Mouse (Mus musculus): ENCODE data around the gene Tut7. TPM values are rescaled to one million over a fixed set of nuclear protein-coding genes. Genes with fewer than 3 reads are reported as not detected.

Gene Tut7
- 52.4 and 52.9 TPM in 2 replicates for polyA plus RNA-seq (2015; fragmentation: Nextera tagmentation; extraction: Ambion mirVana)

DNA sequence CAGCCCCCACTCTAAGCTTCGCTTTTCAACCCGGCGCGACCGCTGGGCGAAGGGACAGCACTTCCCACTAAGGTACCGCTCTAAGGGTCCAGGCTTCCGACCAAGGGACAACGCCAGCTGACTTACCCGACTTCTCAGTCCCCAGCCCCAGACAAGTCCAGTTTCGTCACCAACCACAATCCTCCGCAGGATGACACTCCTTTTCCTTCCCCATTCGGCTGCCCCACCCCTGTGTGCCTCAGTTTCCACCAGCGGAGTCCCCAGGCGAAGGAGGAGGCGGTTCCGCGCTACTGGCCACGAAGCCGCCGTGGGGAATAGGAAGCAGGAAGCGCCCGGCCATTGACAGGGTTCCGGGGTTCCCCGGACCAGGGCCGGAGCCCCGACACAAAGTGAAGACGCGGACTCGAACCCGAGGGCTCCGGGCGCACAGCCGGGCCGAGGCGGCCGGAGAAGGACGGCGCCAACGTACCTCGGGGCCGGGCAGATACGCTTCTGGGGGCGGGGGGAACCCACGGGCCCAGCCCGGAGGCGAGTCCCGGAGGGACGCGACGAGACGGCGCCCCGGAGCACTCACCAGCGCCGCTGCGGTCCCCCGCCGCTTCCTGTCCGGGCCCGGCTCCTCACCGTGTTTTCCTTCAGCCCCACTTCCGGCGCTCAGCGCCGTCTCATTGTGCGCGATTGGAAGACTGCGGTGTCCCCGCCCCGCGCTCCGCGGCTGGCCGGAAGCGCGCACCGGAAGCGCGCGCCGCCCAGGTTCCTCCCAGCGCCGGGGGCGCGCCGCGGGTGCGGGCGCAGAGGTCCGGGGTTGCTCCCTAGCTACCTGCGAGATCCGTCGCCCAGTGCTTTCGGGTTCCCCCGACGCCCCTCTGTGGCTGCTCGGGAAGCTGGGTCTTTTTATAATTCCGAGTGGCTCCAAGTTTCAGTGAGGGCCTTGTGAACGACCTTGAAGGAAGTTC is at the start of gene Tut7:
Gene Tut7, minus strand, starts transcription at position 641 of the 956 bp plus-strand sequence.
- no peaks in the 10 kb centered on the region for H3K36me3 ChIP-seq (ENCODE audit: control insufficient read depth, insufficient read depth, low read length)
- H3K4me2 ChIP-seq (ENCODE audit: low read depth, low read length) = peak within 1 kb of the TSS; percentile 66
- peaks cover 24% of the 10 kb centered on the region for H3K4me1 ChIP-seq (ENCODE audit: control insufficient read depth, insufficient read depth, low read length)
- H3K27ac ChIP-seq (ENCODE audit: low read length) = peak within 1 kb of the TSS; percentile 96
- H3K27me3 ChIP-seq (ENCODE audit: control insufficient read depth, insufficient read depth, low read length) = no peaks in the 10 kb centered on the region
- WGBS = under 1% methylated on average over 90 of the region's 100 CpGs
- peak; percentile 97 for ATAC-seq (ENCODE audit: insufficient read depth, low FRiP score)
- no peaks in the 10 kb centered on the region for H3K9me3 ChIP-seq (replicated peaks; ENCODE audit: control insufficient read depth, low read length)
- H3K9ac ChIP-seq (ENCODE audit: low read length) = peak within 1 kb of the TSS; percentile 95
- H3K4me3 ChIP-seq (replicated peaks; ENCODE audit: low read length) = peak within 1 kb of the TSS; percentile 88

GRCm38 (mm10) chr13:59872446-59872845 is 49.5 kb upstream of the Tut7 start:
- Histone ChIP-seq H3K9me3 (replicated peaks; ENCODE audit: control insufficient read depth, low read length) (no peaks in the 10 kb centered on the region), H3K27me3 (ENCODE audit: control insufficient read depth, insufficient read depth, low read length) (no peaks in the 10 kb centered on the region), H3K4me2 (ENCODE audit: low read depth, low read length) (no peak overlapping the region), H3K9ac (ENCODE audit: low read length) (no peak overlapping the region), H3K36me3 (ENCODE audit: control insufficient read depth, insufficient read depth, low read length) (no peaks in the 10 kb centered on the region), H3K4me1 (ENCODE audit: control insufficient read depth, insufficient read depth, low read length) (peaks cover 7% of the 10 kb centered on the region; the same call in 1 of the 2 replicates), H3K4me3 (replicated peaks; ENCODE audit: low read length) (no peak overlapping the region), H3K27ac (ENCODE audit: low read length) (no peak overlapping the region)
- 79% methylated on average over 7 of the region's 7 CpGs for WGBS
- no peak for ATAC-seq (ENCODE audit: insufficient read depth, low FRiP score)

DNA sequence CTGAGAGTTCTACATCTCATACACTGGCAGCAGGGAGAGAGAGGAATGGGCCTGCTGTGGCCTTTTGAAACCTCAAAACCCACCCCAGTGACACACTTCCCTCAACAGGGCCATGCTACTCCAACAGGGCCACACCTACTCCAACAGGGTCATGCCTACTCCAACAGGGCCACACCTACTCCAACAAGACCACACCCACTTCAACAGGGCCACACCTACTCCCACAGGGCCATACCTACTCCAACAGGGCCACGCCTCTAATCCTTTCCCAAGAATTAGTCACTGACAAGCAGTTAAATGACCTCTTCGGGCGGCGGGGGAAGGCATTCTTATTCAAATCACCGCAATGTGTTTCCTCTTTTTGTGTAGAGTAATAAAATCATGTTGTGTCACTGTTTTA is 47.1 kb upstream of the Tut7 start:
- WGBS = 79% methylated on average over 5 of the region's 5 CpGs
- no peaks in the 10 kb centered on the region for H3K9me3 ChIP-seq (replicated peaks; ENCODE audit: control insufficient read depth, low read length)
- H3K4me3 ChIP-seq (replicated peaks; ENCODE audit: low read length) = no peak overlapping the region
- H3K4me2 ChIP-seq (ENCODE audit: low read depth, low read length) = no peak overlapping the region
- H3K27ac ChIP-seq (ENCODE audit: low read length) = no peak overlapping the region
- H3K36me3 ChIP-seq (ENCODE audit: control insufficient read depth, insufficient read depth, low read length) = no peaks in the 10 kb centered on the region
- H3K9ac ChIP-seq (ENCODE audit: low read length) = no peak overlapping the region
- ATAC-seq (ENCODE audit: insufficient read depth, low FRiP score) = no peak
- H3K27me3 ChIP-seq (ENCODE audit: control insufficient read depth, insufficient read depth, low read length) = no peaks in the 10 kb centered on the region
- H3K4me1 ChIP-seq (ENCODE audit: control insufficient read depth, insufficient read depth, low read length) = peaks cover 7% of the 10 kb centered on the region; the same call in 1 of the 2 replicates

DNA sequence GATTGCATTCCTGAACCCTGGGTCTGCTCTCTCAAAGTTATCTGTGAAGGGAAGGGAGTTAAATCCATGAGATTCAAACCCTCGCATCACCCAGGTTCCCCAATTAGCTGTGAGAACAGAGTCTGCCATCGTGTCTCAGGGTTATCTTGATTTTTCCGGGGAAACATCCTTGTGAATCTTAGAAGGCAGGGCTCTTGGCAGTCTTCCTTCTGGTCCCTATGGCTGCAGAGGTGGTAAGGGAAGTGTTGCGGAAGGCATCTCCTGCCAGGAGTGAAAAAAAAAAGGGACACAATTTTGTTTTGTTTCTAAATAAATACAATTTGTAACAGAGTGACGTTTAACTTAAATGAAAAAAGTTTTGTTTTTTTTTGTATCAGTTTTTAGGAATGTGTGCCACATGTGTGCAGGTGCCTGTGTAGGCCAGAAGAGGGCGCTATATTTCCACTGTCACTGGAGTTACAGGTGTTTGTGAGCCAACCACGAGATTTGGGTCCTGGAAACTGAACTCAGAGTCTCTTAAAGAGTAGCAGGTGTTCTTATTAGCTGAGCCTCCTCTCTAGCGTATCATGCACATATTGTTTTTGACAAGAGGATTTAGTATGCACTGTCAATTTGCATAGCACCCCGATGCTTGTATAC is 45.2 kb upstream of the Tut7 start:
- H3K36me3 ChIP-seq (ENCODE audit: control insufficient read depth, insufficient read depth, low read length) = no peaks in the 10 kb centered on the region
- H3K4me1 ChIP-seq (ENCODE audit: control insufficient read depth, insufficient read depth, low read length) = no peaks in the 10 kb centered on the region
- no peak overlapping the region for H3K4me2 ChIP-seq (ENCODE audit: low read depth, low read length)
- no peak overlapping the region for H3K27ac ChIP-seq (ENCODE audit: low read length)
- no peaks in the 10 kb centered on the region for H3K27me3 ChIP-seq (ENCODE audit: control insufficient read depth, insufficient read depth, low read length)
- WGBS = 75% methylated on average over 9 of the region's 9 CpGs
- H3K4me3 ChIP-seq (replicated peaks; ENCODE audit: low read length) = no peak overlapping the region
- no peaks in the 10 kb centered on the region for H3K9me3 ChIP-seq (replicated peaks; ENCODE audit: control insufficient read depth, low read length)
- H3K9ac ChIP-seq (ENCODE audit: low read length) = no peak overlapping the region
- ATAC-seq (ENCODE audit: insufficient read depth, low FRiP score) = no peak

- no peak for ATAC-seq (ENCODE audit: insufficient read depth, low FRiP score)
These were observed 44.2 kb upstream of the Tut7 start for GRCm38 (mm10) chr13:59867103-59867502.

DNA sequence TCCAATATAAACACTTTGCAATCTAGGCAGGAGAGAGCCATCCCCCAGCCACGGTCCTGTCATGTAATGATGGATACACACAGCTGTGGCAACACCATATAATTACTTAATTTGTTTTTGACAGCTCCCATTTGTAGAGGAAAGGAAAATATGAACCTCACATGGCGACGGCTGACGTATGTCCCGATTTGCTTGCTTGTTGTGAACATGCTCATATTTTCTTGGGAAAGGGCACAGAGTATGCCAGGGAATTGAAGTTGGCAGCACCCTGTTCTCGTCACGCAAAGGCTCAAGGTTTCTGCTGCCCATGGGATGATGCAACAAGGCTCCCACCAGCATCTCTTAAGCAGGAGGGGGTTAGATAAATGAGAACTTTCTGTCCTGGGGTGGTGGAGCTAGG is 36.6 kb upstream of the Tut7 start:
- H3K4me3 ChIP-seq (replicated peaks; ENCODE audit: low read length) = no peak overlapping the region
- H3K4me1 ChIP-seq (ENCODE audit: control insufficient read depth, insufficient read depth, low read length) = no peaks in the 10 kb centered on the region
- no peak for ATAC-seq (ENCODE audit: insufficient read depth, low FRiP score)
- 54% methylated on average over 7 of the region's 7 CpGs for WGBS
- H3K27ac ChIP-seq (ENCODE audit: low read length) = no peak overlapping the region
- no peaks in the 10 kb centered on the region for H3K27me3 ChIP-seq (ENCODE audit: control insufficient read depth, insufficient read depth, low read length)
- H3K36me3 ChIP-seq (ENCODE audit: control insufficient read depth, insufficient read depth, low read length) = no peaks in the 10 kb centered on the region
- H3K9ac ChIP-seq (ENCODE audit: low read length) = no peak overlapping the region
- no peak overlapping the region for H3K4me2 ChIP-seq (ENCODE audit: low read depth, low read length)
- peaks cover 6% of the 10 kb centered on the region; the same call in 1 of the 2 replicates for H3K9me3 ChIP-seq (replicated peaks; ENCODE audit: control insufficient read depth, low read length)

More at GRCm38 (mm10) chr13:59867103-59867502, 44.2 kb upstream of the Tut7 start:
- no peak overlapping the region for H3K27ac ChIP-seq (ENCODE audit: low read length)
- no peak overlapping the region for H3K9ac ChIP-seq (ENCODE audit: low read length)
- H3K4me1 ChIP-seq (ENCODE audit: control insufficient read depth, insufficient read depth, low read length) = no peaks in the 10 kb centered on the region
- no peaks in the 10 kb centered on the region for H3K27me3 ChIP-seq (ENCODE audit: control insufficient read depth, insufficient read depth, low read length)
- 78% methylated on average over 7 of the region's 7 CpGs for WGBS
- H3K4me3 ChIP-seq (replicated peaks; ENCODE audit: low read length) = no peak overlapping the region
- H3K9me3 ChIP-seq (replicated peaks; ENCODE audit: control insufficient read depth, low read length) = no peaks in the 10 kb centered on the region
- H3K4me2 ChIP-seq (ENCODE audit: low read depth, low read length) = no peak overlapping the region
- no peaks in the 10 kb centered on the region for H3K36me3 ChIP-seq (ENCODE audit: control insufficient read depth, insufficient read depth, low read length)

DNA sequence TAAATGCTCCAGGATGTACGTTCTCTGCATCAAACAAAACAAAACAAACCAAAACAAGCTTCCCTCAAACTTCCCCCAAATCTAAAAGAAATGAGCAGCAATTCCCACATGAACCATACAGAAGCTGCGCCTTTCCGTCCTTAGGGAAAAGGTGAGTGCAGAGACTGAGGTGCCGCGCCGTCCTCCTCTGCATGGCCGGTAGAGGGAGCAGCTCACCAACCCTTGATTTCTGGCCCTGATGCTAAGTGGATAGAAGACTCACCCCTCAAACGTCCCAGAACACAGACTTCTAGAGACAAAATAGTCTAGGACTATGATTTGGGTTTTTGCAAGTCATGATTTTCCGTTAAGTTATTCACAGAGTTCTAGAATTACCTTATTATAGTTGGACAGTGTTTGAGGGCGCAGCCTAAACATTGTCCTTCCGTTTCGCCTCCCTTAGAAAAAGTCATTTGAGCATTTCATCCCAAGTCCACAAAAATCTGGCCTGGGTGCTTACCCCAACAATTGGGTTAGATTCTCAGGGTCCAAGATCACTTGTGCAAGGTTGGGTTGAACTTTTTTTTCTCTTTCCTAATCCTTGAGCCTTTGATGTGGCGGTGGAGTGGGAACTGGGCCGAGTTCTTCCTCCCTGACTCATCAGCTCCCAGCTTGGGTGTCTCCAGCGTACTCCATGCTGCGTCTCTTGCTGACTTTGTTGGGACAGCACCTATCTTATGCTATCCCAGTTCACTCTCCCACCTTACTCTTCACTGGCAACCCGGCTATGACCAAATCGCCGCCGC is 33.5 kb upstream of the Tut7 start:
- no peaks in the 10 kb centered on the region for H3K4me1 ChIP-seq (ENCODE audit: control insufficient read depth, insufficient read depth, low read length)

DNA sequence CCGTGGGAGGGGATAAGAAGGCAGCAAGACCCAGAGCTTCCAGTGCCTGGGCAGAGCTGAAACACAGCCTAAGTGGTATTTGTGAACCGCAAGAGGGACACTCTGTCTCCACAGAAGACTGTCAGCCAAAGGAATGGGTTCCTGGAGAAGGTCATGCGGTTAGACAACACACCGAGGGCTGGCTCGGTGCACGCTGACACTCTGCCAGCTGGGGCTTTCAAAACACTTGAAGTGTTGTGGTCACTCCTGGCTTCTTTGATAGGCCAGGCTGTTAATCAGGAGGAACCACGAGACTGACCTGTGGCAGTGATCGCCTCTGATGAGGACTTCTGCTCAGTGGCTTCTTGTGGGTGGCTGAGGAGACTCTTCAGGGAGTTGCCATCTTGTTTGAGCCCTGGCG is 30.5 kb upstream of the Tut7 start:
- Histone ChIP-seq H3K27me3 (ENCODE audit: control insufficient read depth, insufficient read depth, low read length) (no peaks in the 10 kb centered on the region), H3K27ac (ENCODE audit: low read length) (no peak overlapping the region), H3K4me1 (ENCODE audit: control insufficient read depth, insufficient read depth, low read length) (0 out of 2 replicates have a peak, but pooled peaks cover 2% of the 10 kb centered on the region), H3K4me3 (replicated peaks; ENCODE audit: low read length) (no peak overlapping the region), H3K9me3 (replicated peaks; ENCODE audit: control insufficient read depth, low read length) (peaks cover 6% of the 10 kb centered on the region; the same call in 1 of the 2 replicates), H3K4me2 (ENCODE audit: low read depth, low read length) (no peak overlapping the region), H3K9ac (ENCODE audit: low read length) (no peak overlapping the region), H3K36me3 (ENCODE audit: control insufficient read depth, insufficient read depth, low read length) (no peaks in the 10 kb centered on the region)
- ATAC-seq (ENCODE audit: insufficient read depth, low FRiP score) = no peak
- 65% methylated on average over 9 of the region's 9 CpGs for WGBS

More for the DNA sequence above, 33.5 kb upstream of the Tut7 start:
- peaks cover 6% of the 10 kb centered on the region; the same call in 1 of the 2 replicates for H3K9me3 ChIP-seq (replicated peaks; ENCODE audit: control insufficient read depth, low read length)
- no peaks in the 10 kb centered on the region for H3K36me3 ChIP-seq (ENCODE audit: control insufficient read depth, insufficient read depth, low read length)
- no peaks in the 10 kb centered on the region for H3K27me3 ChIP-seq (ENCODE audit: control insufficient read depth, insufficient read depth, low read length)
- no peak overlapping the region for H3K9ac ChIP-seq (ENCODE audit: low read length)
- no peak overlapping the region for H3K4me3 ChIP-seq (replicated peaks; ENCODE audit: low read length)
- 56% methylated on average over 20 of the region's 20 CpGs for WGBS
- no peak overlapping the region for H3K27ac ChIP-seq (ENCODE audit: low read length)
- H3K4me2 ChIP-seq (ENCODE audit: low read depth, low read length) = no peak overlapping the region
- ATAC-seq (ENCODE audit: insufficient read depth, low FRiP score) = no peak; the same call in 1 of the 2 replicates

Measured in stomach, embryonic 16.5 days (tissue).